Mouse (Mus musculus) spleen, adult 18-20 months (tissue): ENCODE data around the gene Fbxo22.
A peak's percentile ranks its signal among the peaks of the same experiment; 100 is the strongest.
"Not testable (repeated sequence)": the region's sequence is repeated elsewhere in the genome, so short reads cannot be mapped to it uniquely, and the experiment has no call there.

Experiments
- DNase-seq, 2 experiments: peaks; one replicate each; pipeline ENCODE4 v3.0.0; 2022; ENCODE audit warnings: mixed read lengths in 2 of 2

Gene Fbxo22

GRCm38 (mm10) chr9:55208790-55209481 is at the start of gene Fbxo22:
Gene Fbxo22, plus strand, starts transcription at chr9:55208925.
- DNase-seq: peak; percentile 73 to 80

GRCm38 (mm10) chr9:55170655-55171412 is 37.9 kb upstream of the Fbxo22 start:
- no peak for DNase-seq

GRCm38 (mm10) chr9:55172195-55172685 is 36.5 kb upstream of the Fbxo22 start:
- no peak for DNase-seq

- DNase-seq: no peak
Measured at GRCm38 (mm10) chr9:55174235-55174634, 34.5 kb upstream of the Fbxo22 start.

- DNase-seq: no peak
Measured at GRCm38 (mm10) chr9:55195876-55196275, 12.8 kb upstream of the Fbxo22 start.

GRCm38 (mm10) chr9:55198260-55198659 is 10.5 kb upstream of the Fbxo22 start:
- no peak for DNase-seq

- DNase-seq: no peak
Measured at GRCm38 (mm10) chr9:55199348-55199747, 9.4 kb upstream of the Fbxo22 start.

- DNase-seq: no peak
Measured at GRCm38 (mm10) chr9:55208458-55208789, 301 bp upstream of the Fbxo22 start.

GRCm38 (mm10) chr9:55211611-55212010 is 2.9 kb downstream of the Fbxo22 start:
- no peak for DNase-seq

GRCm38 (mm10) chr9:55213396-55213795 is 4.7 kb downstream of the Fbxo22 start:
- DNase-seq: no peak

GRCm38 (mm10) chr9:55215056-55215455 is 6.3 kb downstream of the Fbxo22 start:
- no peak for DNase-seq

- DNase-seq: no peak
Measured at GRCm38 (mm10) chr9:55215648-55216047, 6.9 kb downstream of the Fbxo22 start.

GRCm38 (mm10) chr9:55216078-55216477 is 7.4 kb downstream of the Fbxo22 start:
- no peak for DNase-seq

- DNase-seq: no peak
Measured at GRCm38 (mm10) chr9:55217381-55217780, 8.7 kb downstream of the Fbxo22 start.

GRCm38 (mm10) chr9:55225165-55225737 is 16.5 kb downstream of the Fbxo22 start:
- no peak for DNase-seq

GRCm38 (mm10) chr9:55226251-55226650 is 17.5 kb downstream of the Fbxo22 start:
- no peak for DNase-seq

- DNase-seq: no peak
Measured at GRCm38 (mm10) chr9:55228149-55228548, 19.4 kb downstream of the Fbxo22 start.

GRCm38 (mm10) chr9:55229010-55229409 is 20.3 kb downstream of the Fbxo22 start:
- no peak for DNase-seq

- no peak for DNase-seq
Measured at GRCm38 (mm10) chr9:55231544-55231943, 22.8 kb downstream of the Fbxo22 start.

GRCm38 (mm10) chr9:55232110-55232509 is 23.4 kb downstream of the Fbxo22 start:
- DNase-seq: no peak

- DNase-seq: no peak
Measured at GRCm38 (mm10) chr9:55232586-55232985, 23.9 kb downstream of the Fbxo22 start.

GRCm38 (mm10) chr9:55233076-55233475 is 24.4 kb downstream of the Fbxo22 start:
- not testable (repeated sequence) for DNase-seq

GRCm38 (mm10) chr9:55236235-55237165 is 27.8 kb downstream of the Fbxo22 start:
- DNase-seq: no peak
